Mouse (Mus musculus): ENCODE results near the gene Zmiz2. TPM values are rescaled to one million over a fixed set of nuclear protein-coding genes. Genes with fewer than 3 reads are reported as not detected.

Gene Zmiz2
- total and polyA plus RNA-seq, 3 experiments, result 12.3 to 90.3 (median 35.5) TPM

DNA sequence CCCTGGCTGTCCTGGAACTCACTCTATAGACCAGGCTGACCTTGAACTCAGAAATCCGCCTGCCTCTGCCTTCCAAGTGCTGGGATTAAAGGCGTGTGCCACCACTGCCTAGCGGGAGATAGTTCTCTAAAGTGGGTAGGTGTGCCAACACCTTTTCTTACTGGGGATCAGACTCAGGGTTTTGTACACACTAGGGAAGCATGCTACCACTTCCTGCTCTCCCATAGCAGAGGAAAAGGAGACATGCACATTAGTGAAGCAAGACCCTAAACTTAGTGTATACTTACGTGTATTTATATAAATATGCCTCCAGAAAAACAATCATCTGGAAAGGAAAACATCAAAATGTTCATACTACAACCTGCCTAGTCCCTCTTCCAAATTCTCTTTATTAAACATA, 42.9 kb upstream of the Zmiz2 start:
- TF ChIP-seq MXI1 (IDR thresholded peaks at IDR 0.05; ENCODE audit: low read depth, low read length) (no peak), GATA1 (IDR thresholded peaks at IDR 0.05; ENCODE audit: low read depth, low read length) (no peak), MYC (IDR thresholded peaks at IDR 0.05; ENCODE audit: low read depth, low read length) (no peak), EP300 (IDR thresholded peaks at IDR 0.05; ENCODE audit: low read depth in 1 of 2, low read length in 2 of 2) (no peak), MYB (IDR thresholded peaks at IDR 0.05; ENCODE audit: low read depth, low read length) (no peak), NRF1 (IDR thresholded peaks at IDR 0.05; ENCODE audit: insufficient read depth, low read depth, low read length, poor library complexity, severe bottlenecking) (no peak), ZC3H11A (IDR thresholded peaks at IDR 0.05; ENCODE audit: low read depth, low read length) (no peak)
- Histone ChIP-seq H3K27me3 (ENCODE audit: control insufficient read depth in 1 of 2, insufficient read depth in 2 of 2, low read length in 2 of 2) (no peaks in the 10 kb centered on the region), H3K4me3 (ENCODE audit: control insufficient read depth in 1 of 2, insufficient read depth in 1 of 2, low read depth in 2 of 2, low read length in 2 of 2) (no peak overlapping the region), H3K36me3 (ENCODE audit: control insufficient read depth in 1 of 2, insufficient read depth in 2 of 2, low read length in 2 of 2) (peaks cover 0 to 61% of the 10 kb centered on the region in 2 experiments; a peak in 2 of 4 replicates), H3K9me3 (replicated peaks; ENCODE audit: insufficient read depth, low read length) (no peaks in the 10 kb centered on the region), H3K27ac (ENCODE audit: control insufficient read depth, low read depth, low read length) (no peak overlapping the region), H3K4me1 (ENCODE audit: control insufficient read depth in 1 of 2, insufficient read depth in 2 of 2, low read length in 2 of 2) (no peaks in the 10 kb centered on the region), H3K9ac (ENCODE audit: control insufficient read depth, low read depth, low read length, poor library complexity, severe bottlenecking) (no peak overlapping the region), H3K79me2 (ENCODE audit: control insufficient read depth, insufficient read depth, low read length, poor library complexity) (no peaks in the 10 kb centered on the region)
- no peak for DNase-seq (ENCODE audit: low read depth, low spot score)

DNA sequence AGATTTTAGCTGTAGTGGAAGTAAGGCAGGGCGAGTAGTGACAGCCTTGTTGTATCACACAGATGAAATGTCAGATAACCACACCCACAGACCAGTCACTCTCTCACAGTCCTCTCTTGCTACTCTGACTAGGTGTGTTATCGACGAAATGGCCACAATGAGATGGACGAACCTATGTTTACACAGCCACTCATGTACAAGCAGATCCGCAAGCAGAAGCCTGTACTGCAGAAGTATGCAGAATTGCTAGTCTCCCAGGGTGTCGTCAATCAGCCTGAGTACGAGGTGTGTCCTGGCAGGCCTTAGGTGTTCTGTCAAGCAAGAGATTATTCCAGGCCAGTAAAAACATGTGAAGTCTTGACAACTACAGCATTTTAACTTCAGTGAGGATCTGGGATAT, 41.9 kb upstream of the Zmiz2 start:
- no peak overlapping the region for H3K9ac ChIP-seq (ENCODE audit: control insufficient read depth, low read depth, low read length, poor library complexity, severe bottlenecking)
- H3K27me3 ChIP-seq (ENCODE audit: control insufficient read depth in 1 of 2, insufficient read depth in 2 of 2, low read length in 2 of 2), result no peaks in the 10 kb centered on the region
- no peak overlapping the region for H3K4me3 ChIP-seq (ENCODE audit: control insufficient read depth in 1 of 2, insufficient read depth in 1 of 2, low read depth in 2 of 2, low read length in 2 of 2)
- TF ChIP-seq USF1 (IDR thresholded peaks at IDR 0.05; ENCODE audit: low read depth, low read length) (no peak), MAZ (IDR thresholded peaks at IDR 0.05; ENCODE audit: low read depth, low read length) (no peak), ELF1 (IDR thresholded peaks at IDR 0.05; ENCODE audit: low read depth, low read length) (no peak), E2F4 (IDR thresholded peaks at IDR 0.05; ENCODE audit: borderline replicate concordance, low read depth, low read length) (no peak), BHLHE40 (IDR thresholded peaks at IDR 0.05; ENCODE audit: borderline replicate concordance, low read depth, low read length) (no peak)
- H3K79me2 ChIP-seq (ENCODE audit: control insufficient read depth, insufficient read depth, low read length, poor library complexity), result no peaks in the 10 kb centered on the region
- peaks cover 0 to 57% of the 10 kb centered on the region in 2 experiments; a peak in 2 of 4 replicates for H3K36me3 ChIP-seq (ENCODE audit: control insufficient read depth in 1 of 2, insufficient read depth in 2 of 2, low read length in 2 of 2)
- no peaks in the 10 kb centered on the region for H3K4me1 ChIP-seq (ENCODE audit: control insufficient read depth in 1 of 2, insufficient read depth in 2 of 2, low read length in 2 of 2)
- no peaks in the 10 kb centered on the region for H3K9me3 ChIP-seq (replicated peaks; ENCODE audit: insufficient read depth, low read length)
- no peak for DNase-seq (ENCODE audit: low read depth, low spot score)
- H3K27ac ChIP-seq (ENCODE audit: control insufficient read depth, low read depth, low read length), result no peak overlapping the region

DNA sequence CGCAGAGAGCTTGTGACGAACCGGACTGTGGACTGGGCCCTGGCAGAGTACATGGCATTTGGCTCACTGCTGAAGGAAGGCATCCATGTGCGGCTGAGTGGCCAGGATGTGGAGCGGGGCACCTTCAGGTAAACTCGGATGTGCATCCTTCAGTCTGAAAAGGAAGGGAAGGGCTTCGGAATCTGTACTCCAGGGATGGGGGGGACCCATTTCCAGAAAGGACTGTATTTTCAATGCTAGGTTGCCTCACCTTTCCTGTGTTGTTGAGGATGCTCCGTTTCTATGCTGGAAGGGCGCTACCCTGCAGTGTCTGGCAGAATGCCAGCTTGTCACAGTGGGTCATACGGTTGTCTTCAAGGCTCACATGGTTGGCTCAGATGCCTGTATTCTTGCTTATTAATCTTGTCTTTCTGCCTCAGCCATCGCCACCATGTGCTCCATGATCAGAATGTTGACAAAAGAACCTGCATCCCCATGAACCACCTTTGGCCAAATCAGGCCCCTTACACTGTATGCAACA, 40.1 kb upstream of the Zmiz2 start:
- H3K27me3 ChIP-seq (ENCODE audit: control insufficient read depth in 1 of 2, insufficient read depth in 2 of 2, low read length in 2 of 2), result no peaks in the 10 kb centered on the region
- H3K4me3 ChIP-seq (ENCODE audit: control insufficient read depth in 1 of 2, insufficient read depth in 1 of 2, low read depth in 2 of 2, low read length in 2 of 2), result no peak overlapping the region
- H3K4me1 ChIP-seq (ENCODE audit: control insufficient read depth in 1 of 2, insufficient read depth in 2 of 2, low read length in 2 of 2), result no peaks in the 10 kb centered on the region
- no peaks in the 10 kb centered on the region for H3K9me3 ChIP-seq (replicated peaks; ENCODE audit: insufficient read depth, low read length)
- TF ChIP-seq USF1 (IDR thresholded peaks at IDR 0.05; ENCODE audit: low read depth, low read length), result no peak
- TF ChIP-seq POLR2A (IDR thresholded peaks at IDR 0.05; ENCODE audit: control insufficient read depth in 1 of 2, insufficient read depth in 1 of 2, low read depth in 1 of 2, low read length in 2 of 2, poor library complexity in 1 of 2), result no peak
- TF ChIP-seq TBP (IDR thresholded peaks at IDR 0.05; ENCODE audit: low read depth, low read length), result no peak
- TF ChIP-seq USF2 (IDR thresholded peaks at IDR 0.05; ENCODE audit: borderline replicate concordance in 1 of 2, insufficient read depth in 1 of 2, low read depth in 1 of 2, low read length in 2 of 2), result no peak
- DNase-seq (ENCODE audit: low read depth, low spot score), result no peak
- H3K27ac ChIP-seq (ENCODE audit: control insufficient read depth, low read depth, low read length), result no peak overlapping the region
- no peaks in the 10 kb centered on the region for H3K79me2 ChIP-seq (ENCODE audit: control insufficient read depth, insufficient read depth, low read length, poor library complexity)
- H3K36me3 ChIP-seq (ENCODE audit: control insufficient read depth in 1 of 2, insufficient read depth in 2 of 2, low read length in 2 of 2), result peaks cover 0 to 44% of the 10 kb centered on the region in 2 experiments; a peak in 2 of 4 replicates
- H3K9ac ChIP-seq (ENCODE audit: control insufficient read depth, low read depth, low read length, poor library complexity, severe bottlenecking), result no peak overlapping the region

Measured in MEL (cell line).